Mouse (Mus musculus) lung, adult 18-20 months (tissue): ENCODE data around the gene Arhgap24.

Source experiments
- DNase-seq, 2 experiments: peaks; one replicate each; pipeline ENCODE4 v3.0.0; 2022; ENCODE audit warnings: mixed read lengths in 2 of 2

Gene Arhgap24

DNA sequence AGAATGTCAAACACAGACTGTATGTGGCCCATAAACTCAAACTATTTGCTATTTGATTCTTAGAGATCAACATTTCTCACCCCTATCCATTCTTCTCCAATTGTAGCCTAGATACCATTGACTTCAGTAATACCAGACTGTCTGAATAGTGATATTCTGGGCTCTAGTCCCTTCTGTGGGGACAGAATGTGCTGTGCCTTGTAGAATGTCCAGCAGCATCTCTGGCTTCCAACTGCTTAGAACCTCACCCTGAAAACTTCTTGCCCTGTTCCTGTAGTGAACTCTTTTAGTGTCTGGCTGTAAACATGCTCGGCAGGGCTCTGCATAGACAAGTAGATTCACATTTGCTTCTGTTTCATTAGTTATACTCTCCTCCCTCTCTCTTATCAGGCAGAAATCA, 110.2 kb downstream of the Arhgap24 start:
- no peak for DNase-seq

DNA sequence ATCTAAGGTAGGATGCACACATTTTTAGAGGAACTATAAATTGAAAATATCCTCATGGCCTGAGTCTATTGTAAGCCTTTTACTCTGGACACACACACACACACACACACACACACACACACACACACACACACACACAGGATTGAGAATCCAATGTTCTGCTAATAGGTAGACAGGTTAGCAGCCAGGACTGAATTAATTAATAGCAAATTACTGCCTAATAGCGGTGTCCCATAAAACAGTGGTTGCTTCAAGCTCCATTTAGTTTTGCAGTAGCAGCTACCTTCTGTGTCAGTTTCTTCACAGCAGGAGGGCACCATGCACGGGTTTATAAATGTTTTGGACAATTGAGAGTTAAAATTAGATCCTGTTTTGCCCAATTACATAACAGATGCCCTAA, 111.9 kb downstream of the Arhgap24 start:
- no peak for DNase-seq

- no peak for DNase-seq
Observed at GRCm38 (mm10) chr5:102599102-102599501, 117.9 kb downstream of the Arhgap24 start.

DNA sequence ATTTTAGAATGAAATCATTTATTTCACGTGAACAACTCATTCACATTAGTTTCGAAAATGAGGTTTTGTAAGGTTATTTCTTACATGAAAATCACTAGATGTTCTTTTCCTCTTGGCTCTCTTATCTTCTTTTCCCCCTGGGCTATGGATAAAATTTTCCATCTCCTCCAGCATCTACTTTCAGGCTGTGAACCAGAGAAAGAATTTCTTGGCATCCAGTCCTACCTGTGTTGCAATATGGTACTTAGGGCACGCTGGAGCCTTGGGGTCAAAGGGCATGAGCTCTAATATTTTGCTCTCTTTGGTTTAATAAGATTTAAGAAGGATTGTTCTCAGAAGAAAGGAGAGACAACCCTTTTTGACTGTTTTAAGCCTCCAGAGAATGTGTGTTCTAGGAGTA, 132.4 kb downstream of the Arhgap24 start:
- peak; percentile 48 to 64 for DNase-seq

GRCm38 (mm10) chr5:102614081-102614480, 132.9 kb downstream of the Arhgap24 start:
- no peak for DNase-seq

DNA sequence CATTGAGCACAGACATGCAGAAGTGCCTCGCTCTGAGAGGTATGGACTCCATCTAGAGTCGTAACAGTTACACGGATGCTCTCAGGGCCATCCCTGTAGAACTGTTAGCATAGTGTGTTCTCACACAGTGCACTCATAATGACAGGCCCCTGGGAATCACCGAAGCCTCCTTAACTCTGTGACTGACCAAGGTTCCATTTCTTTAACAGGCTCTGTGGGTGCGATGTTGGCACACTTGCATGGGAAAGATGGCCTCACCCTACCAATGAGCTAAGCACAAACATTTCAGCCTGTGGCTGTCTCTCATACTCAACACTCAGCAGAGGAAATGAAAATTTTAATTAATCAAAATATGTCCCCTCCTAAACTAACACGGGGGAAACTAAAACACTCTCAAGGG, 134.1 kb downstream of the Arhgap24 start:
- no peak for DNase-seq

DNA sequence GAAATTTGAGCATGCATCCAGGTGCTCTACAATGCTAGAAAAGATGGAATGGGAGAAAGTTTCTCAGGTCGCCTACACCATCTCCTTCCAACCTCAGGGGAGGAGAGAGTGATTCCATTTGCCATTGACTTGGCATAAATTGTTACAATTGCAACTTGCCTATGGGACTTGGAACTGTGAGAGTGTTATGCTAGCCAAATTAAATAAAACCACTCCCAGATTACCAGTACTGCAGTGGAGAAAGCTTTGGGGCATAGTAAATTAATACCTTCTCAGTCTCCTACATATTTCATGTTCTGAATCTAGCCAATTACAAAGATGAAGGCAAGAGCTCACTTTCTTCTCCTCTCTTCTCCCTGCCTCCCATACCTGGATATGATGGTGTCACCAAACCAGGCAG, 139.8 kb downstream of the Arhgap24 start:
- DNase-seq: no peak

GRCm38 (mm10) chr5:102623807-102624435, 142.7 kb downstream of the Arhgap24 start:
- DNase-seq: peak in 1 of 2 experiments; percentile 25

DNA sequence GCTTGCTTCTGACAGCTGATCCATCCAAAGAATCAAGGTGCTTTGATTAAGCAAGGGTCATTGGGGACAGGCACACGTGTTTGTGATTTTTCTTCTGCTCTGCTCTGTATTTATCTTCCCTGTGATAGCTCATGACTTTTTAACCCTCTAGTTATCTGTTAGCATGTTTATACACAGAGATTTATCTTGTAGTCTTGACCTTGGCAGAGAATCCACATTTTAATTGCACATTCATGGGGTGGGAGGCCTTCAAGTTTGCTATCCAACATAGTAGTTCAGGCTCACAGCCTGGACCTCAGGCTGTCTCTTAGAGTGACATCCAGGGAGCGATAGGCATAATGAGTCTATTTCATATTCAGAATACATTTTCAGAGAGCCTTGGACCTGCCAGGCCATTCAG, 145.5 kb downstream of the Arhgap24 start:
- DNase-seq: no peak

DNA sequence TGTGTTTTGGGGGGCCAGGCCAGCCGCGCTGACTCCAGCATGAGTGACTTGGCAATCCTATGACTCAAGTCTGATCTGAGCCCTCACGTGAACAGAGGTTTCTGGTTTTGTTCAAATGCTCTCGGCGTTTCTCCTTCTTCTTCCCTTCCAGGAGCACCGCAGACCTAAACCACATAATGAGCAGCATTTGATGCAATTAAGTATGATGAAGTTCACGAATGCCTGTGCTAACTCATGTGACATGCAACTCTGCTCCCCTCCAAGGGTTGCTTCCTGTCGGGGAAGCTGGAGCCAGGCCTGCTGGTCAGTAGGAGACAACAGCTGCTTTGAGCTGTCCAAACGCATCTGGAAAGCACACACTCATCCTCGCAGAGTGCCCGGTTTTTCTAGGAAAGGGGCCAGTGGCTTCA, 148.2 kb downstream of the Arhgap24 start:
- peak; percentile 27 to 30 for DNase-seq

DNA sequence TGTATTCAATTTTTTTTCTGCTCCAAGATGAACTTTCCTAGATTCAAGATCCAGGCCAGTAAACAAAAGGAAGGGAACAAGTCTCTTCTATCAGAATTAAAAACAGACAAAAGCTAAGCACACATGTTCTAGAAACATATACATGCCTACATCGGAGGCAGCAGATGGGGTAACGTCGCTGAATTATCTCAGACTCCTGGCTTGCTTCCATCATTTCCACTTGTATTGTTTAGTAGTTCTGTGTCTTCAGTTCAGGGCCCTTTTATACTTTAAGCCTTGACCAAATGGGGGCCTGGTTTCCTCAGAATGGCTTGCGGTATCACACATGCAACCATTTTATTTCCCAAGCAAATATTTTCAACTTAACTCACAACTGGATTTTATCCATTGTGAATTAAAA, 154.4 kb downstream of the Arhgap24 start:
- no peak for DNase-seq

DNA sequence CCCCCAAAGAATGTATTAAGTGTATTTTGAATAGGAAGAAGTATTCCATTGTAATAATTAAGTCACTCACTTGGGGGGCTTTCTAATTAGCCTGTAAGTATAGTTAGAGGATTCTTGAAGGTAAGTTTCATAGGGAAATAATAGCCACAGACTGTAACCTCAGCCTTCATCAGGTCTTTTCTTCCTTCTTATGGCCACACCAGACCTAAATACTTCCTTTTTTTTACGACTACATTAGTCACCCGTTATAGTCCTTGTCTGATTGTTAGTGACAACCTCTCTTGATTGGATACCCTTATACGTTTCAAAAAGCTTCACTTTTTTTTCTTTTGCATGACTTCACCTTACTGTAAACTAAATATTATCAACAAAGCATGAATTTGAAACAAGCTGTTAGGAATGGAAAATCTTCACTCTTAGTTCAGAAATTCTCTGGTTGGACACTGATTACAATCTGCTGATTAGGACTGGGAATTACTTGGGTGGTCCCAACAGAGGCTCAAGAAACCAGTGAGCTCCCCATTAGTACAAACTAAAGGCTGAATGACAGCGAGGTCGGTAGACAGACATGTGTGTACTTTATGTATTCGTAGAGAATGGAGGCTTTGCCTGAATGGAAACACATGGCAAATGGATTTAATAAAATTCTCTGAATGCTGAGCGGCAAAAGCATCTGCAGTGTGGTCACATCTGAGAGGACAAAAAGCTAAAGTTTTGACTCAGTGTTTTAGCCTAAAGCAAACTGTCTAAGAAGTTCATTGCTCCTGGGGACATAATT, 158.8 kb downstream of the Arhgap24 start:
- no peak for DNase-seq

DNA sequence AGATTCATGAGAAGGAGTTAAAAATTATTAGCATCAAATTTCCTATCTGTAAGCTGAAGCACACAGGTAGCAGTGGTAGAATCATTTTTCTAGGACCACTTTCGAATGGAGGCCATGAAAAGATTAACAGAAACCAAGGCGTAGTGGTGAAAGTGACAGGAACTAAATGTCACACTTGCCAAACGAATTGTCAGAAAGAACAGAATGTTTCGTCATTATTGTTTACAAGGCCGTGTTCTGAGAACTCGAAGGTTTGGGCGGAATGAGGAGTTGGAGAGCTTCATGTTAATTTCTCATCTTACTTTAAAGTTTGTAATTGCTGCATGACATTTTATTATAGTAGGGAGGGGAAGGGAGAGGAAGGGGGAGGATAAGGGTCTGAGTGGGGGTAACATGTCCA, 162.2 kb downstream of the Arhgap24 start:
- DNase-seq: peak in 1 of 2 experiments; percentile 7

DNA sequence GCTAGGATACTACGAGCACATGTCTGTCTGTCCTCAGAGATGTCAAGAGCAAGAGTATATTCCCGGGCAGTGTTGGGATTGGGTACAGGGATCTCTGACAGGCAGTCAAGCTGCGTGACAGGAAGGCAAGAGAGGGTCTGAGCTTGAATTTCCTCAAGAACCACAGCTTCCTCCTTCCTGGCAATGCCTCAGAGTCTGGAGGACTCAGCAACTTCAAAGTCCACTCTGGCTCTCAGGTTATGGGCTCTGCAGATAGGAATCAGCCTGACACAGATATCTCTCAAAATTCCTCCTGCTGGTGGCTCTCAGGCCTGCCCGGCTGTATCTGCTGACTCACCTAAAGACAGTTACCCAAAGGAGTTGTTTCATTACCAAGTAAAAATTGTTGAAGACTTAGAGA, 162.6 kb downstream of the Arhgap24 start:
- no peak for DNase-seq

- no peak for DNase-seq
Observed at GRCm38 (mm10) chr5:102659061-102659460, 177.9 kb downstream of the Arhgap24 start.

DNA sequence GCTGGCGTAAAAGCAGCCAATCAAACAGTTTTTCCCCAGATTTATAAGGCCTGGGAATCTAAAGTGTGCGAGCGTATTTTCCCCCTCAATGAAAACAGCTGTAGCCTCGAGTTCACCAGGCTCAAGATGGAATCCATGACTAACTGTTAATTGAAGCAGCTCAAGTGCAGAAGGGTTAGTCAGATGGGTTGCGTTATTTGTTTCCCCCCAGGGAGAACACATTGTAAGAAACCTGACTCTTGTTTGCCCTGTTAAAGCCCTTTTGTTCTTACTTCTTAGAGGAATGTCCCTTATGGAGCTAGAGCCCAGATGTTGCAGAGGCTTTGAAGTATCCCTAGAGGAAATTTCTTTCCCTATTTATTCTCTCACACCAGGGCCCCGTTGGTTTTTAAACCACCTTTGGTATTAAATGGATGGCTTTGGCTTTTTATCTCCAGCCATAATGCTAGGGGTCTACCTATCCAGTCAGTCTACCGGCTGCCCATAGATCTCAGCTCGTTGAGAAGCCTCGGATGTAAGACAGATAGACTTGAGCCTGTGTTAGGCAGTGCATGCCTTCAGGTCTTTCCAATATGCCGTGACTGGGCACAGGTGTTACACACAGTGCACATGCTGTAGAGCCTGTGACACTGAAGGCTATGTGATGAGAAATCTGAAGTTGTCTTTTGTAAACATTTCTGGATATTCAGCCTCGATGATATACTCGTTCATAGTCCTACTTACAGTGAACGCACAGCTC, 184.0 kb downstream of the Arhgap24 start:
- DNase-seq: no peak

DNA sequence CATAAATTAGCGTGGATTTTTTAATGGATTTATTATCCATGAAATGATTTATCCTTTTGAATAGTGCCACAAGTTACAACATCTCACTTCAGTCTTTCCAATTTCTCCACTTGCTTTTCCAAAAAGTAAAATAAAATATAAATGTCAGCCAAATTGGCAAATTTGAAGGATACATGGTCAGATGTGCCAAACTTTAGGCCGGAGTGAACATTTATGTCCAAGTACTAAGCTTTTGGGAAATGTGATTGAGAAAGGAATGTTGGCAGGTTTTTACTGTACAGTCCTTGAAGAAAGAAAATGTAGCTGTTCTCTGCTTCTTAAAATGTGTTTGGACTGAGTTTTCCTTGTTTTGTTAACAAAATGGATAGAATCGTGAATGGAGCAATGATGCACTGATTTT, 185.7 kb downstream of the Arhgap24 start:
- DNase-seq: no peak

DNA sequence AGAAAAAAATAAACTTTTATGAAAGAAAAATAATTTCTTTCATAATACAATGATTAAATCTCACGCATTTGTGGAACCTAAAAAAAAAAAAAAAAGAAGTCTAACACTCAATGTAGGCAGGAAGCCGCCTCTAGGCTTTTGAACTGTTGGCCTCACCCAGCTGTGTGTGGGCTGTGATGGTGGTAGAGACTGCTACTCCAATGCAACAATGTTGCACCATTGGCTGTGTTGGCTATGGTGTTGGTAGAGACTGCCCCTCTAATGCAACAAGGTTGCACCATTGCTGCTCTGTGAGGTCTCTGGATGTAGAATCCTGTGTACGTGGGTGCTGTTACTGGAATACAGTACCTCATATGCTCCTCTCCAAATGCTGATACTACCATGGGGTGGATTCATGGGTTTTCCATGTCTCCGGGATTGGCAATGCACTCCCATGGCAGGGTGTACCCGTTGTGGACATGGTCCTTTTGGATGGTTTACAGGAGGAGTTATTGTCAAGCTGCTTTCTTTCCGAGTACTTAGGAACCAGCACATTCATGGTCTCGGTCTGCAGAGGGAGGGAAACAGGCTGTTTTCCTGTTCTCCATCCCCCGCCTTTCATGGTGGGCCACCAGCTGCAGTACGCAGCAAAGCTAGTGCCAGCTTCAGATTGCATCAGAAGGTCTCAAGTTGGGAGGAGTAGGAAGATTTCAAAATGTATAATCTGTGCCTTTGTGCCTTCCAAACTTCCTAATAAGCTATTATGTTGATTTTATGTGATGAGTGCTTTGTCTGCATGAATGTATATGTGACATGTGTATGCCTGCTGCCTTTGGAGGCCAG, 186.8 kb downstream of the Arhgap24 start:
- DNase-seq: no peak

DNA sequence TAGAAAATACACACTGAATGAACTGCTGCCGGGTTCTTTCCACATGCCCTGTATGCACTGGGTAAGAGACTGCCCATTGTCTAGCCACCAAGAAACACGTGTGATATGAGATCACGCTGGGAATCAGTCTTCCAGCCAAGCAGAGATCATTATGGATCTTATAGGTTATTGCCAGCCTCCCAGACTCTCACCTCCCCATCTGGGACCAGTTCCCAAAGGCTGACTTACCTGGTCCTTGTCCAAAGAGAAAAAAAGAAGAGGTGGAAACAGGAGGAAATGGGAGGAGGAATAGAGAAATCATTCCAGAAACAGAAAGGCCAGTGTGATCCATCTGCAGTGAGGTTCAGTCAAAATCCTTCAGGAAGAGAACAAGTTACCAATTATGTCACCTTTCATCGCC, 189.0 kb downstream of the Arhgap24 start:
- no peak for DNase-seq

DNA sequence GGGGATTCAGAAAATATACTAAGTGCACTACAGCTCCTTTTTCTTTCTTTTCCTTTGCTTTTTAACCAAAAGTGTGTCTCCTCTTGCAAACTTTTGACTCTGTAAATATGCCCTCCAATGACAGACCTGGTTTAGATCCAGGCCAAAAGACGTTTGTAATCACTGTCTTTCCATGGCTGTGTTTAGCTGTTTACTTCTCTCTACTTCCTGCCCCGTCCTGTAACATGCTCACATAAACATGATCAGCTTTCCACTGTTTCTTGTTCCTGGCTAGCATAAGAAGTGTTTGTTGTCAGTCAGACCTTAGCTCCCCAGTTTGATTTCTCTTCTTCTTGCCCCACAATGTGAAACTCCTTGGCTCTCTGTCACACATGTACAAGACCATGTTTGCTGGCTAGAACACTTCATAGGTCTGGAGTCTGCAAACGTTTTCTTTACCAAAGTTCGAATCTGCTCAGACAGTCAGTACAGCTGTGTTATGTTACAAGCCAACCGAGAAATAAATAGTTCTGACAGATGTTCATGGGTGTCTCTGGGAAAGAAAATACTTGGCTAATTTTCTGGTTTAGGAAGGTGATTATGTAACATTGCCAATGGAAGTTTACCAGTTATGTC, 189.6 kb downstream of the Arhgap24 start:
- DNase-seq: peak in 1 of 2 experiments; percentile 15

DNA sequence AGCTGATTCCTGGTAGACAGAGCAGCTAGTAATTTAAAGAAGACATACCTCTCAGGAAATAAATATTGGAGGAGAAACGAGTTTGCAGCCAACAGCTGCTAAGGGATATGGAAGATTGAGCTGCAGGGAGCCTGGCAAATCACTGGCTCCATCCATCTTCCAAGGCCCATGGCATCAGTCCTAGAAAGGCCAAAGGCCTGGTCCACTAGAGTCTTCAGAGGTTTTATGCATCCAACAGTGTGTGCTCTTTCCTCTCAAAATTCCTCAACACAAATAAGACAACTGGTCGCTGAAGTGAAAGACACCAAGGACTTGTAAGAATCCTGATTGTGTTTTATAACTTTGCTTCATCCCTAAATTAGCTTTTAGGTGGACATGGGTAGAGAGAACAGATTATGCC, 194.1 kb downstream of the Arhgap24 start:
- DNase-seq: no peak

GRCm38 (mm10) chr5:102677176-102677575, 196.0 kb downstream of the Arhgap24 start:
- no peak for DNase-seq

GRCm38 (mm10) chr5:102687673-102688072, 206.5 kb downstream of the Arhgap24 start:
- no peak for DNase-seq
